ENCODE assay signal across 21 mouse cellular contexts in genomic region chr6:37268589-37268988, GRCm38 (mm10). TPM values are rescaled to one million over a fixed set of nuclear protein-coding genes. Genes with fewer than 3 reads are reported as not detected.
DNase-seq lines count a peak whose midpoint lies in the region; ATAC-seq and TF ChIP-seq lines count a peak whose summit lies in the region.
"Had no signal": no experiment of that assay in that cellular context is flagged by ENCODE, and none has a peak within 500 bp of the region (broad histone marks: within the 10 kb centered on the region; RNA-seq: fewer than 3 reads in every experiment).

No protein-coding gene starts in this region.

- H3K9me3 ChIP-seq in intestine, embryonic 15.5 days = no peaks in the 10 kb centered on the region
- 0 out of 2 replicates have a peak, but pooled peaks cover 3% of the 10 kb centered on the region for H3K9me3 ChIP-seq in intestine, embryonic 16.5 days (ENCODE audit: control insufficient read depth, low read length)
- H3K9me3 ChIP-seq in lung, postnatal 0 days (ENCODE audit: low read length) = no peaks in the 10 kb centered on the region
- H3K9me3 ChIP-seq in stomach, embryonic 16.5 days (replicated peaks; ENCODE audit: control insufficient read depth, low read length) = no peaks in the 10 kb centered on the region
- H3K9me3 ChIP-seq in forebrain, embryonic 15.5 days = peaks cover 3% of the 10 kb centered on the region; the same call in 1 of the 2 replicates
- H3K9me3 ChIP-seq: hindbrain, embryonic 13.5 days; liver, embryonic 12.5 days had no signal

- H3K9ac ChIP-seq in intestine, embryonic 15.5 days = no peak overlapping the region
- H3K9ac ChIP-seq in intestine, embryonic 16.5 days (ENCODE audit: low read depth, low read length) = no peak overlapping the region
- no peak overlapping the region for H3K9ac ChIP-seq in lung, postnatal 0 days (replicated peaks; ENCODE audit: low read depth)
- no peak overlapping the region for H3K9ac ChIP-seq in stomach, embryonic 16.5 days (ENCODE audit: low read length)
- H3K9ac ChIP-seq in forebrain, embryonic 15.5 days (replicated peaks) = no peak overlapping the region
- H3K9ac ChIP-seq: hindbrain, embryonic 13.5 days; limb, embryonic 12.5 days; liver, embryonic 12.5 days had no signal

- no peaks in the 10 kb centered on the region for H3K27me3 ChIP-seq in intestine, embryonic 15.5 days (replicated peaks)
- no peaks in the 10 kb centered on the region for H3K27me3 ChIP-seq in intestine, embryonic 16.5 days (replicated peaks; ENCODE audit: control insufficient read depth, insufficient read depth, low read length)
- no peaks in the 10 kb centered on the region for H3K27me3 ChIP-seq in lung, postnatal 0 days (replicated peaks; ENCODE audit: insufficient read depth, low read length)
- H3K27me3 ChIP-seq in stomach, embryonic 16.5 days (ENCODE audit: control insufficient read depth, insufficient read depth, low read length) = no peaks in the 10 kb centered on the region
- H3K27me3 ChIP-seq in forebrain, embryonic 15.5 days = no peaks in the 10 kb centered on the region
- H3K27me3 ChIP-seq: hindbrain, embryonic 13.5 days; limb, embryonic 12.5 days; liver, embryonic 12.5 days had no signal

- H3K27ac ChIP-seq in intestine, embryonic 15.5 days = 0 out of 2 replicates have a peak overlapping the region, but pooled peaks have one; percentile 2
- H3K27ac ChIP-seq in intestine, embryonic 16.5 days (ENCODE audit: low read length) = no peak overlapping the region
- H3K27ac ChIP-seq in lung, postnatal 0 days (ENCODE audit: low read length) = 0 out of 2 replicates have a peak overlapping the region, but pooled peaks have one; percentile 16
- H3K27ac ChIP-seq in stomach, embryonic 16.5 days (ENCODE audit: low read length) = peak overlapping the region; percentile 28
- no peak overlapping the region for H3K27ac ChIP-seq in forebrain, embryonic 15.5 days (replicated peaks)
- H3K27ac ChIP-seq: hindbrain, embryonic 13.5 days; limb, embryonic 12.5 days; liver, embryonic 12.5 days; macrophage; midbrain, embryonic 10.5 days had no signal

- no peak for ATAC-seq in intestine, embryonic 15.5 days
- no peak for ATAC-seq in intestine, embryonic 16.5 days
- ATAC-seq in lung, postnatal 0 days = peak; percentile 92
- ATAC-seq in stomach, embryonic 16.5 days (ENCODE audit: insufficient read depth, low FRiP score) = no peak
- no peak for ATAC-seq in erythroid progenitor cell, adult 5-6 weeks (replicated peaks; ENCODE audit: low FRiP score, poor library complexity, severe bottlenecking)
- no peak for ATAC-seq in forebrain, embryonic 15.5 days (replicated peaks)
- ATAC-seq: activated CD4-positive, CD25-positive, alpha-beta regulatory T cell, adult 4 months; CD4-positive, CD25-positive, alpha-beta regulatory T cell, adult 4 months; inflammation-experienced regulatory T-cells, adult 6 months; liver, embryonic 12.5 days had no signal

- peak; percentile 97 for TF ChIP-seq EP300 in lung, postnatal 0 days (IDR thresholded peaks at IDR 0.05)

- H3K4me2 ChIP-seq in intestine, embryonic 15.5 days (replicated peaks) = no peak overlapping the region
- no peak overlapping the region for H3K4me2 ChIP-seq in intestine, embryonic 16.5 days (ENCODE audit: low read depth, low read length)
- H3K4me2 ChIP-seq in lung, postnatal 0 days (replicated peaks; ENCODE audit: low read depth, low read length) = no peak overlapping the region
- H3K4me2 ChIP-seq in stomach, embryonic 16.5 days (ENCODE audit: low read depth, low read length) = no peak overlapping the region
- H3K4me2 ChIP-seq in forebrain, embryonic 15.5 days (replicated peaks) = no peak overlapping the region
- H3K4me2 ChIP-seq: hindbrain, embryonic 13.5 days; limb, embryonic 12.5 days; liver, embryonic 12.5 days had no signal

- H3K4me1 ChIP-seq in intestine, embryonic 15.5 days (replicated peaks) = no peaks in the 10 kb centered on the region
- H3K4me1 ChIP-seq in intestine, embryonic 16.5 days (ENCODE audit: control insufficient read depth, insufficient read depth, low read length) = no peaks in the 10 kb centered on the region
- no peaks in the 10 kb centered on the region for H3K4me1 ChIP-seq in lung, postnatal 0 days (ENCODE audit: insufficient read depth, low read depth, low read length)
- no peaks in the 10 kb centered on the region for H3K4me1 ChIP-seq in stomach, embryonic 16.5 days (ENCODE audit: control insufficient read depth, insufficient read depth, low read length)
- H3K4me1 ChIP-seq in forebrain, embryonic 15.5 days = no peaks in the 10 kb centered on the region; the same call in 1 of the 2 replicates
- H3K4me1 ChIP-seq: hindbrain, embryonic 13.5 days; limb, embryonic 12.5 days; liver, embryonic 12.5 days; midbrain, embryonic 10.5 days had no signal

- intact Hi-C loops in gastrocnemius, postnatal 36 days (cut with DNase I) = no loop called here

- no peaks in the 10 kb centered on the region for H3K36me3 ChIP-seq in intestine, embryonic 15.5 days
- H3K36me3 ChIP-seq in intestine, embryonic 16.5 days (ENCODE audit: control insufficient read depth, insufficient read depth, low read length) = no peaks in the 10 kb centered on the region
- no peaks in the 10 kb centered on the region for H3K36me3 ChIP-seq in lung, postnatal 0 days (ENCODE audit: insufficient read depth, low read length)
- no peaks in the 10 kb centered on the region for H3K36me3 ChIP-seq in stomach, embryonic 16.5 days (ENCODE audit: control insufficient read depth, insufficient read depth, low read length)
- 0 out of 2 replicates have a peak, but pooled peaks cover 6% of the 10 kb centered on the region for H3K36me3 ChIP-seq in forebrain, embryonic 15.5 days
- H3K36me3 ChIP-seq: hindbrain, embryonic 13.5 days; limb, embryonic 12.5 days; liver, embryonic 12.5 days; midbrain, embryonic 10.5 days had no signal

- no peak for TF ChIP-seq CTCF in lung, postnatal 0 days (IDR thresholded peaks at IDR 0.05)

- no peak overlapping the region for H3K4me3 ChIP-seq in intestine, embryonic 15.5 days (replicated peaks)
- no peak overlapping the region for H3K4me3 ChIP-seq in intestine, embryonic 16.5 days (ENCODE audit: low read length)
- H3K4me3 ChIP-seq in lung, postnatal 0 days (ENCODE audit: low read depth, low read length) = no peak overlapping the region
- no peak overlapping the region for H3K4me3 ChIP-seq in stomach, embryonic 16.5 days (replicated peaks; ENCODE audit: low read length)
- H3K4me3 ChIP-seq in forebrain, embryonic 15.5 days = no peak overlapping the region
- H3K4me3 ChIP-seq: hindbrain, embryonic 13.5 days; limb, embryonic 12.5 days; liver, embryonic 12.5 days; midbrain, embryonic 10.5 days had no signal

- DNase-seq in gastrocnemius, adult 18-20 months (ENCODE audit: low spot score) = peak; percentile 48
- DNase-seq in gastrocnemius, postnatal 36 days = no peak
- DNase-seq in lung, postnatal 0 days (ENCODE audit: low spot score) = peak; percentile 88
- DNase-seq: cerebellum, adult 2 months; cerebellum, postnatal 36 days; heart, adult 11 months; kidney, postnatal 4 days; thymus, postnatal 36 days had no signal

- 51% methylated on average over 6 of the region's 6 CpGs for WGBS in intestine, embryonic 15.5 days
- 56% methylated on average over 6 of the region's 6 CpGs for WGBS in intestine, embryonic 16.5 days
- 32% methylated on average over 6 of the region's 6 CpGs for whole genome bisulfite sequencing in lung, postnatal 0 days
- WGBS in stomach, embryonic 16.5 days = 42% methylated on average over 6 of the region's 6 CpGs
- WGBS in forebrain, embryonic 15.5 days = 83% methylated on average over 6 of the region's 6 CpGs

RNA-seq across cellular contexts. Expression of gene Dgki, which starts 31.4 kb away (rescaled TPM):
- under 1 TPM; 0.11 to 0.40 TPM for total RNA-seq in gastrocnemius, adult 18-20 months (2021)
- under 1 TPM; 0.13 to 0.15 TPM for total RNA-seq in gastrocnemius, postnatal 36 days (2021)
- polyA plus RNA-seq in intestine, embryonic 15.5 days (2015; fragmentation: Nextera tagmentation; extraction: Ambion mirVana) = 0.64 and 0.67 TPM in 2 replicates
- polyA plus RNA-seq in intestine, embryonic 16.5 days (2015; fragmentation: Nextera tagmentation; extraction: Ambion mirVana) = 0.37 and 0.38 TPM in 2 replicates
- 0.33 and 0.45 TPM in 2 replicates for polyA plus RNA-seq in lung, postnatal 0 days (2015; fragmentation: Nextera tagmentation; extraction: Ambion mirVana)
- 0.82 and 0.94 TPM in 2 replicates for polyA plus RNA-seq in stomach, embryonic 16.5 days (2015; fragmentation: Nextera tagmentation; extraction: Ambion mirVana)
- 1.8 TPM in 1 of 2 replicates, not detected in the other for total RNA-seq in erythroid progenitor cell, adult 5-6 weeks (2015; ENCODE audit: low replicate concordance)
- total RNA-seq in erythroid progenitor cell, adult 5-6 weeks (2017; ENCODE audit: low replicate concordance) = 1.4 TPM in 1 of 2 replicates, not detected in the other
- 7.2 and 9.9 TPM in 2 replicates for polyA plus RNA-seq in forebrain, embryonic 15.5 days (2015; fragmentation: Nextera tagmentation; extraction: Ambion mirVana)

Comparison
In these comparisons a context has a peak if more than half of its experiments do, and no peak if none do; other contexts are left out.
1. DNase-seq: peak in gastrocnemius, adult 18-20 months (single experiment) and lung, postnatal 0 days (single experiment); none in gastrocnemius, postnatal 36 days (0 of 2).
2. H3K27ac ChIP-seq: peak in intestine, embryonic 15.5 days (single experiment), lung, postnatal 0 days (single experiment) and stomach, embryonic 16.5 days (single experiment); none in intestine, embryonic 16.5 days (single experiment) and forebrain, embryonic 15.5 days (single experiment).